Mouse (Mus musculus) brain, embryonic 14.5 days (tissue): ENCODE results near the gene Slc8b1.

Experiments
- CTCF ChIP-seq: fragments of 200-500 bp; IDR thresholded peaks from 2 replicates; pipeline ENCODE4 v1.5.1; 2012; ENCODE audit warnings: inconsistent platforms, mild to moderate bottlenecking, moderate library complexity, borderline replicate concordance; ENCODE audit not compliant: insufficient read depth, insufficient read length; ENCODE audit errors: extremely low read depth
- POLR2A ChIP-seq: fragments of 200-500 bp; IDR thresholded peaks from 2 replicates; pipeline ENCODE4 v1.6.1; 2012; ENCODE audit warnings: mild to moderate bottlenecking, inconsistent platforms, borderline replicate concordance; ENCODE audit not compliant: poor library complexity, insufficient read depth, insufficient read length, severe bottlenecking; ENCODE audit errors: extremely low read depth

DNA sequence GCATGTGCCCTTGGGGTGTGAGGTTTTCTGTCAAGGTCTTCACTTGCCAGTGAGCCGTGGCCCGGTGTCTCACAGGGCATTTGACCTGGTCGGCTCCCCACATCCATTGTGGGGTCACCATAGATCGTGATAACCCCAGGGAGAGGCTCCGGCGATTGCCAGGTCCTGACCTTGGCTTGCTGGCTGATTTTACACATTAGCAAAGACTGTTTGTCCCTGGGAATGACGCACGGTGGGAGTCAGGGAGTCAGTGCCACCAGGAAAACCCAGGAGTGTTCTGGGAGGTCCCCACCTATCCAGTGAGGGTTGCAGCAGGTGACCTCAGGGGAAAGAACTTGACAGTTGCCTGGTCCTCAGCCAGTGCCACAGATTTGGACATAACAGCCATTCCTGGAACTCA is 38.2 kb upstream of the Slc8b1 start, which contains the start of gene Sdsl:
- TF ChIP-seq CTCF (no peak), POLR2A (no peak)
